Mouse (Mus musculus) B cell, adult (primary cell): ENCODE measurements around the gene Gm21761. TPM values are rescaled to one million over a fixed set of nuclear protein-coding genes. Genes with fewer than 3 reads are reported as not detected.

Source experiments
- total RNA-seq: library from RNA; stranded (reverse); gene quantifications from 4 replicates; pipeline ENCODE4 v1.2.4, GENCODE M21; 2023; ENCODE audit not compliant: inconsistent age

Gm21761 gene
- total RNA-seq, result not detected in 4 replicates

DNA sequence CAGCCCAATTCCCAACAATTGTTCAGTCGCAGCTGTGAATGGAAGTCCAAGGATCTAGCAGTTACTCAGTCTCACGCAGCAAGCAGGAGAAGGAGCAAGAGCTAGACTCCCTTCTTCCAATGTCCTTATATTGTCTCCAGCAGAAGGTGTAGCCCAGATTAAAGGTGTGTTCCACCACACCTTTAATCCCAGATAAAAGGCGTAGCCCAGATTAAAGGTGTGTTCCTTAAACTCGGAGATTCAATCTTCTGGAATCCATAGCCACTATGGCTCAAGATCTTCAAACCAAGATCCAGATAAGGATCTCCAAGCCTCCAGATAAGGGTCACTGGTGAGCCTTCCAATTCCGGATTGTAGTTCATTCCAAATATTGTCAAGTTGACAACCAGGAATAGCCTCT lies at the start of gene Gm21761:
Gm21761 (minus strand) TSS at position 101 of the 400 bp plus-strand sequence.

DNA sequence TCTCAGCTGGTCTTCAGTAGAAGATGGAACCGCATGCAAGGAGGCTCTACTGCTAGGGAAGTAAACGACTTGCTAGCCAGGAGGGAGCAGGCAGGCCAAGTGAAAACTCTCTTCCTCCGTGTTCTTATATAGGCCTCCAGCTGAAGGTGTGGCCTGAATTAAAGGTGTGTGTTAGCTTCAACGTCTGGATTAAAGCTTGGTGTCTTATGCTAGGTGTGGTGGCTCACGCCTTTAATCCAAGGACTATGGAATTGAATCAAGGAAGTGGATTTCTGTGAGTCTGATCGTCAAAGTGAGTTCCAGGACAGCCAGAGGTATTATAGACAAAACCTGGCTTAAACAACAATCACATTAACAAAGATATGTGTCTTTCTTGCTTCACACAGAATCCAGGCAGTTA lies 21.6 kb upstream of the Gm21761 start, which contains the start of gene B020031M17Rik:
B020031M17Rik (minus strand) TSS at position 101 of the 400 bp plus-strand sequence.

DNA sequence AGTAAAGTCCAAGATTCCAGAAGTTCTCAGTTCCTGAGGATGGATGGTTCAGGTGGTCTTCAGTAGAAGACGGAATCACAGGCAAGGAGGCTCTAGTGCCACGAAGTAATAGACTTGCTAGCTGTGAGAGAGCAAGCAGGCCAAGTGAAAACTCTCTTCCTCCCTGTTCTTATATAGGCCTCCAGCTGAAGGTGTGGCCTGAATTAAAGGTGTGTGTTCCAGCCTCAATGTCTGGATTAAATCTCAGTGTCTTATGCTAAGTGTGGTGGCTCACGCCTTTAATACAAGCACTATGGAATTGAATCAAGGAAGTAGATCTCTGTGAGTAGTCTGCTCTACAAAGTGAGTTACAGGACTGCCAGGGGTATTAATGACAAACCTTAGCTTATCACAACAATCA lies 34.4 kb downstream of the Gm21761 start, which contains the start of gene Tcstv1:
Tcstv1 (minus strand) TSS at position 101 of the 400 bp plus-strand sequence.

Other genes starting within 250 kb of the Gm21761 start
- 25.6 to 31.9 TPM (median 28.1 TPM) in 4 replicates for gene Hmgcs1, start 238.9 kb downstream of the Gm21761 start, total RNA-seq
- 0.15 to 0.26 TPM in 2 of 4 replicates, not detected in the others for gene Nim1k, start 173.4 kb downstream of the Gm21761 start, total RNA-seq
- 64.7 to 74.1 TPM (median 68.2 TPM) in 4 replicates for gene Zfp131, start 138.4 kb downstream of the Gm21761 start, total RNA-seq
- not detected in 4 replicates for gene AF067063, start 99.1 kb downstream of the Gm21761 start, total RNA-seq
- 1.0 TPM in 1 of 4 replicates, not detected in the others for gene D13Ertd608e, start 93.3 kb downstream of the Gm21761 start, total RNA-seq
- not detected in 4 replicates for gene Tcstv1, start 34.5 kb downstream of the Gm21761 start, total RNA-seq
- gene B020031M17Rik, start 21.5 kb upstream of the Gm21761 start, total RNA-seq, result 0.71 to 0.81 TPM in 2 of 4 replicates, not detected in the others
- gene Gm36079, start 97.7 kb upstream of the Gm21761 start, total RNA-seq, result not detected in 4 replicates
- gene Gm21188, start 122.9 kb upstream of the Gm21761 start, total RNA-seq, result 0.36 TPM in 1 of 4 replicates, not detected in the others
- gene Gm20767, start 211.0 kb upstream of the Gm21761 start, total RNA-seq, result not detected in 4 replicates
- gene Gm21818, start 243.2 kb upstream of the Gm21761 start, total RNA-seq, result not detected in 4 replicates